Mouse (Mus musculus): ENCODE data around the gene Vmn1r195.
"Not testable (repeated sequence)": the region's sequence is repeated elsewhere in the genome, so short reads cannot be mapped to it uniquely, and the experiment has no call there.

Gene Vmn1r195

DNA sequence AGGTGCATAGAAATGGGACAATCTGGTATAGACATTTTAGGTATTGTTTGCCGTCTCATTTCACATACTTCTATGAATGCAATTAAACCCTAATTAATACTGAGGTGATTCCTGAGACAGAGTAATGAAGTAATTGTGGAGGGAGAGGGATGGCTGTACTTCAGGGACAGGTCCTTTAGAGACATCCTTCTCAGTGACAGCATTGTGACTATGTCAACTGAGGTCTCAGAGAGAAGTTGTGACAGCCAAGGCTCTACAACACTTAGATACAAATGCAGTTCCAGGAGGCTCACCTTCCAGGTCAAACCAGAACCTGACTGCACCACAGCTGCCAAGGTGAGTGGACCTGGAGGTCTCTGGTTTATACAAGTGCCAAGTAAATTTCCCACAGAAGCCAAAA, at the start of gene Vmn1r195:
Gene Vmn1r195, plus strand, starts transcription at position 301 of the 400 bp plus-strand sequence.
- DNase-seq (ENCODE audit: low spot score in 2 of 2), result not testable (repeated sequence)

DNA sequence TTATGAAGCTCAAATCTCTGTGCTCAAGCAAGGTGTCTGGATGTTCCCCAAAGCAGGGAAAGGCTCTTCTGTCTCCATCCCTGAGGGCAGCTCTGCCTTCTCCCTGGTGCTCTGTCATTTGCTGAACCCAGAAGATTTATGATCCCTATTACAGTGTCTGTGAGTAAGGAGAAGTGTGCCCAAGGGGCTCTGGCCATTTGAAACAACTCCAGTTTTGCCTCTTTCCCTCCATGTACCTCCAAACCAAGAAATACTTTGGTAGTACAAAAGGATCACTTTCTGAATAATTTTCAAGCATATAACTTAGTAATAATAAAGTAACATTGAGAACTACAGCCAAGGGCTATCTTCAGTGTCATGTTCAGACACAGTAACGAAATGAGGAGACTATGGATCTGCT, 47.3 kb upstream of the Vmn1r195 start, which contains the start of gene Vmn1r193:
Gene Vmn1r193, minus strand, starts transcription at position 101 of the 400 bp plus-strand sequence.
- not testable (repeated sequence) for DNase-seq (ENCODE audit: low spot score in 2 of 2)

DNA sequence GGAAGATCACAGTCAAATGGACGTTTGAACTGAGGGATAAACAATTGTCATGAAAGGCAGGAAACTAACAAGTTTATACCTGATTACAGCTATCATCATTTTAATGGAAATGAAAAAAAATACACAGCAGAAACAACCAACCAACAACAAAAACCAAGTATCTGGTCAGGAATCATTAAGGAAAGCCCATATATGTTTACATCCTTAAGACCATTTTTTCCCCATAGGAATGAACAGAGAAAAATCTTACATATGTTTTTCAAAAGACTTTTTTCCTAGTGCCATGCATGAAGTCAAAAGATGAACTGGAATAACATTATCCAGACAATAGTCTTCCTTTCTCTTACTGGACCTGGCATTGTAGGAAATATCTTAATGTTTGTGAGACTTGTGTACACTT, 26.4 kb upstream of the Vmn1r195 start, which contains the start of gene Vmn1r194:
Gene Vmn1r194, plus strand, starts transcription at position 301 of the 400 bp plus-strand sequence.
- no peak for DNase-seq (ENCODE audit: low spot score in 2 of 2)

DNA sequence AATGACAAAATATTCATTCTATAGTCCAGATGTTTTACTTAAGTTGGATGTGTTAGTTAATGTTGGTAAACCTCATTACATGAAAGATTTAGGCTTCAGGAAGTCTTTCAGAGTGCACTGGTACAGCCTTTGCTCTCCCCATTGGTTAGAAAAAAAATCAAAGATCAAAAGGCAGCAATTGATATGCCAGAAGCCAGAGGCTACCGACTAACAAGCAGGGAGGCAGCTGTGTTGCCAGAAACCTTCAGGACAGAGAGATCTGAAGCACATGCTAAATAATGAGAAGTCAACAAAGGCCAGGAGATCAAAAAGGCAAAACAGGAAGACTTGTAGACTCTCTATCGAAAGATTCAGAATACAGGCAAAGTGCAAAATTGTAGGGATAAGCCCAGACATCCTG, 1.4 kb downstream of the Vmn1r195 start:
- DNase-seq (ENCODE audit: low spot score in 2 of 2), result no peak

DNA sequence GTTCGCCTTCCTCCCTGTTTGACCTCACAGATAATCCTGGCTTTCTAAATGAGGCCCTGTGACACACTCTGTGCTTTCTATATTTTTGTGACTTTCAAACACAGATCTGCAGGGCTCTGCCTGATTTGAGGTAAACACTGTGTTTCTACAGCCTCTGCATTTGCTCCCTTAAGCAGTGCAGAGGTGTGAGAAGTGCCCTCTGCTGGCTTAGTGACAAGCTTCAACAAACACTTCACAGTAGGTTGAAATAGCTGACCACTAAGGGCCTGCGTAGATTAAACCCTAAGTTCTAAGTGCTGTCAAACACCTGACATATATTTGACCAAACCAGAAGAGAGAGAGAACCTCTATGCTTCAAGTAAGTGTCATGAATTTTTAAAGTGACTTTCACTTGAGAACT, 14.3 kb downstream of the Vmn1r195 start:
- no peak for DNase-seq (ENCODE audit: low spot score in 2 of 2)

DNA sequence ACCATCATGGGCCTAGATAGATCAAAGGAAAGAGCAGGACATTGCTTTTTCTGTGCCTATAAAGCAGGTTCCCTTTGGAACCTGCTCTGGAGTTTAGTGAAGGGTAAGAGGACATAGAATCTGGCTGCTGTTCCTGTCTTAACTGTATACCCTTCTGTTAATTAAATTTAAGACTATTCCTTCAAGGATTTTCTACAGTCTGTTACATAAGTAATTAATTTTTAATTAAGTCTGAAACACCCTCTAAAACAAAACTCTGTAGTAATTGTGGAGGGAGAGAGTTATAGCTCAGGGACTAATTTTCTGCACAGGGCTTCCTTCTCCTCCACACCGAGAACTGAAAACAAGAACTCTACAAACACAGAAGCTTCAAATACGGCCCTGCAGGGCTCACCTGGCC, 19.3 kb downstream of the Vmn1r195 start, which contains the start of gene Vmn1r196:
Gene Vmn1r196, plus strand, starts transcription at position 301 of the 400 bp plus-strand sequence.
- no peak for DNase-seq (ENCODE audit: low spot score in 2 of 2)

DNA sequence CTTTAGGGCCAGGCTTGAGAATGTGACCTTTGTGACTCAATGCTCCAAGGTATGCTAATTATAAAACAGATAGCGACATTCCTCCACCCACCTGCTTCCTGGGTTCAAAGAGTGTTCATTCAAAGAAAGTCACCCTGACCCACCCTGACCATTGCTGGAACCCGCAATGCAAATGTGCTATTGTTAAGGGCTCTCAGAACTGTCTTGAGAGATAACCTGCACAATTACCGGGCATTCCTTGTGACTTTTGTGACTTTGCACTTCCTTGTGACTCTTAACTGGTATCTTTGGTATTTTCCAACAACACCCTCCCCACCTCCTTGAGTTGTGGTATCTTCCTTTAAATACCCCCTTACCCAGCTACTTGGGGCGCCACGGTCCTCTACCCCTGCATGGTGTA, 37.8 kb downstream of the Vmn1r195 start:
- not testable (repeated sequence) for DNase-seq (ENCODE audit: low spot score in 2 of 2)

DNA sequence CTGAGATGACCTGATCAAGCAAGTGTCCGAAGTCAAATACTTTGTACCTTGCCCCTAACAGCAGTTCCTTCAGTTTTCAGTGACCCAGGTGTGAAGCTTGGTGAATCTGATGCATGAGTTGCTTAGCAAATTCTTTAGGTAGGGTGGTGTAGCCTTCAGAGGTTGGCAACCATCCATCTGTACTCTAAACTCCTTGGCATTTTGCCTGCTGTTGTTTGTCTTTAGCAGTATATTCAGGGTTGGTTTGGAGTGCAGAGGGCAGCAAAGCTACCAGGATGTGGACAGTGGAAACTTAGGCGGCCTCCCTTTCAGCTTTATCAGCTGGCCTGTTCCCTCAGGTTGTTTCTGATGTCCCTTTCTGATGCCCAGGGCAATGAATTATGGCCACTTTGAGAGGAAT, 45.0 kb downstream of the Vmn1r195 start:
- DNase-seq (ENCODE audit: low spot score in 2 of 2), result no peak

DNA sequence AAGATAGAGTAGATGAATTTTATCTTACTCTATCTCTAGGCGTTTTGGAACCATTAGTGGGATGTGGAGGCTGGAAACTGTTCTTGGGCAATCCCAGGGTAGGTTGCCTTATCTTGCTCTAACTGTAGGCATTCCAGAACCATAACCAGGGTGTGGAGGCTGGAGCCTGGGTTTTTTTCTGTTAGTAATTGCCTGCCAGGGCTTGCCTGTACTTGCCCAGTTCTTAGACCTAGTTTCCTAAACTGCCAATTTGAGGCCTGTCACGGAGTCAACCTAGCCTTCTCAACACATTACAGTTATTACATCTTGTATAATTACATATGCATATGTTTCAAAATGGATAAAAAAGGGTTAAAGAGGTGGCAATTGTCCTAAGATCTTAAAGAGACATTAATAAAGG, 47.0 kb downstream of the Vmn1r195 start:
- no peak for DNase-seq (ENCODE audit: low spot score in 2 of 2)

DNA sequence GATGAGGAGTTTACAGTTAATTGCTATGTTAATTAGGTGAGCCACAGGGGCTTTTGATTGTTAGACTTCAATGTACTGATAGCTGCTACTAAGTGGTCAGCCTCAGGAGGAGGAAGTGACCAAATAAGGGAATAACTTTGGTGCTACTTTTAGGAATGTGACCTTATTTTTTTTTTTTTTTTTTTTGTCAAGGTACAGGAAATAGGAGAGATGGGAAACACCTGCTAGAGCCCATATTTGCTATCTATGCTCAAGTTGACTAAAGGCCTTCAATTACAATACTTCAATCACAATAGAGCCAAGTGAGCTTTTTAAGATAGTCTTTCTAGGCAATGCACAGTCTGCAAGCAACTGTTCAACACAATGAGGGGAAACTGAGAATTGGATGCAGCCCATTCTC, 49.8 kb downstream of the Vmn1r195 start:
- no peak for DNase-seq (ENCODE audit: low spot score in 2 of 2)

DNA sequence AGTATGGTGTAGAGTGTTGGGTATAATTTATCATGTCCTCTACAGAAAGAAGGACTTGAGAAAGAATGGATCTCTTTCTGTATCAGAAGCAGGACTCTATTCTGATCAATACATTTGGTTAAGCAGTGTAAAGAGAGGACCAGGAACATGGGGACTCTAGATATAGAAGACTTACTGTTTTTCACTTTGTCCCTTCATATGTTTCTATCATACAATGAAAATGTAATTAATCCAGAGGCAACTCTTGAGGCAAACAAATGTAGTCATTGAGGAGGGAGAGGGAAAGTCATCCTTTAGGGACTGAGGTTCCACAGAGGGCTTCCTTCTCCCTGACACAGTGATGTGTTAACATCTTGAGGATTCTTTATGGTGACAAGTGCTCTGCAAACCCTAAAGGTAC, 54.0 kb downstream of the Vmn1r195 start, which contains the start of gene Vmn1r197:
Gene Vmn1r197, plus strand, starts transcription at position 301 of the 400 bp plus-strand sequence.
- no peak for DNase-seq (ENCODE audit: low spot score in 2 of 2)

All from frontal cortex, postnatal 14 days (tissue).